Mouse (Mus musculus): ENCODE data around the gene Pik3c2g. TPM values are rescaled to one million over a fixed set of nuclear protein-coding genes. Genes with fewer than 3 reads are reported as not detected.
A peak's percentile ranks its signal among the peaks of the same experiment; 100 is the strongest.

Pik3c2g gene
- polyA plus RNA-seq, 1 experiment from 2014 or later, result 0.10 TPM

DNA sequence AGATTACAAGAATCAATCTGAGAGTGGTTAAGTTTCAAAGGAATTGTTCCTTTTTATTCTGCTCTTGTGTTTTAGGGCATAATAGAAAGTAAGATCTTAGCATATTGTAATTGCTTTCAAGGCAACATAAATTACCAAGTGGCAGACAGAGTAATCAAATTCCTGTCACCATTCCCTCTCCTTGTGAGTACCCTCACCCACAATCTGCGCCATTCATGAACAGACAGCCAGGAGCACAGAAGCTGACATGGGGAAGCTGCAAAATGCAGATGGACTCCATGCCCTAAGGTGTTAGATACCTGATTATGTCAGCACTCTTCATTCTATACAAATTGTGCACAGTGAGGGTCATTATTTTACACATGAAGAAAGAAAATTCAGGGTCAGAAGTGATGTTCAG is 255.6 kb downstream of the Pik3c2g start:
- DNase-seq (ENCODE audit: low spot score), result peak; percentile 15
- WGBS, result 56% methylated on average over 1 of the region's 1 CpGs

DNA sequence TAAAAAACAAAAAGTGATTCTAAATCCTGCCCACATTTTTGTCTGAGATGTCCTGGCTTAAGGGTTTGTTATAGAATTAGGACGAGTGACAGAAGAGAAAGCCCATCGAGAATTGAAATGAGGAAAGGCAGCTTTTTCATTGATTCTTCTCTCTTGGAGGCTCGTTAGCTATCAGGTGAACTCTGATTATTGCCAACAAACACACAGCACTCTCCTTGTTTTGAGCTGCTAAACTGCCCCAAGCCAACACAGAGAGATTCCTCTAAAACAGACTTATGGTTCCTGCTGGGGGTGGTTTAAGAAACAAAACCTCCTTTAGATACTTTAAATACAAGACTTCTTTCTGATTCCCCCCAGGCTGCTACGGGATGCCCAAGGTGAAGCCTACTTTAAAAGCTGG is 256.5 kb downstream of the Pik3c2g start:
- Histone ChIP-seq H3K27me3 (replicated peaks; ENCODE audit: control insufficient read depth, insufficient read depth, low read length) (no peaks in the 10 kb centered on the region), H3K9me3 (replicated peaks; ENCODE audit: control insufficient read depth, low read length) (no peaks in the 10 kb centered on the region), H3K27ac (ENCODE audit: low read depth, low read length) (no peak overlapping the region), H3K4me3 (ENCODE audit: low read depth, low read length) (no peak overlapping the region), H3K4me2 (ENCODE audit: low read length) (no peak overlapping the region), H3K4me1 (ENCODE audit: control insufficient read depth, insufficient read depth, low read length) (no peaks in the 10 kb centered on the region), H3K36me3 (ENCODE audit: control insufficient read depth, insufficient read depth, low read length) (no peaks in the 10 kb centered on the region), H3K9ac (ENCODE audit: low read length) (no peak overlapping the region)
- WGBS, result 24% methylated on average over 4 of the region's 4 CpGs
- ATAC-seq (no peak), DNase-seq (ENCODE audit: low spot score) (no peak)

More for the DNA sequence above, 255.6 kb downstream of the Pik3c2g start:
- H3K4me1 ChIP-seq (ENCODE audit: control insufficient read depth, insufficient read depth, low read length), result no peaks in the 10 kb centered on the region
- peak; percentile 34; the same call in 1 of the 2 replicates for ATAC-seq
- H3K36me3 ChIP-seq (ENCODE audit: control insufficient read depth, insufficient read depth, low read length), result no peaks in the 10 kb centered on the region
- H3K27ac ChIP-seq (ENCODE audit: low read depth, low read length), result no peak overlapping the region
- no peaks in the 10 kb centered on the region for H3K27me3 ChIP-seq (replicated peaks; ENCODE audit: control insufficient read depth, insufficient read depth, low read length)
- H3K9ac ChIP-seq (ENCODE audit: low read length), result no peak overlapping the region
- H3K4me2 ChIP-seq (ENCODE audit: low read length), result no peak overlapping the region
- no peak overlapping the region for H3K4me3 ChIP-seq (ENCODE audit: low read depth, low read length)
- no peaks in the 10 kb centered on the region for H3K9me3 ChIP-seq (replicated peaks; ENCODE audit: control insufficient read depth, low read length)

DNA sequence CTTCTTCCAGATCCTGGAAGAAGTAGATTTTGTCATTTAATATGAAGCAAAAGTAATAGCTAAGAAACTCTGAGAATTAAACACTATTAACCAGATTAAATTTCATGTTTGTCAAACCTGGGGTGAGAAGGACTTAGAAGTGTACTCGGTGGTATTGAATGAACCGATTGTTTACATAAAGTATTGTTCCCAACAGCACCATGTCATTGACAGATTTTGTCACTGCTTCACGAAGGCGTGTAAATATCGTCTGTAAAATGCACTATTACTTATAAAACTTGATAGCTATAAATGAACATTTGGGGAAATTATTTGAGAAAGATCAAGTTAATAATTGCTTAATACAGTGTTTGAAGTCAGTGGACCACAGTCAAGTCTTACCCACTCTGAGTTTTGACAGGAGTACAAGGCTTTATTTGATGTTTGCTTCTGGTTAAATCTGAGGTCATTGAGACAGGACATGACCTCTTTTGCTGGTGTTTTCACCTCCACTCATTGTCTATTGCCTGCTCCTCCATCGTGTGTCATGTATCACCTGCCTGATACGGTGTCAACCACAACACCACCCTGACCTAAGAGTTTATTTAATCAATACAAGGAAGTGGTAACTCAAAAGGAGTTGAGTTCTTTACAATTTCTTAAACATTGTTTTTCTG is 260.0 kb downstream of the Pik3c2g start:
- no peak overlapping the region for H3K4me2 ChIP-seq (ENCODE audit: low read length)
- 90% methylated on average over 7 of the region's 7 CpGs for whole genome bisulfite sequencing
- no peaks in the 10 kb centered on the region for H3K9me3 ChIP-seq (replicated peaks; ENCODE audit: control insufficient read depth, low read length)
- no peak overlapping the region for H3K9ac ChIP-seq (ENCODE audit: low read length)
- H3K27ac ChIP-seq (ENCODE audit: low read depth, low read length), result no peak overlapping the region
- H3K4me3 ChIP-seq (ENCODE audit: low read depth, low read length), result no peak overlapping the region
- H3K27me3 ChIP-seq (replicated peaks; ENCODE audit: control insufficient read depth, insufficient read depth, low read length), result no peaks in the 10 kb centered on the region
- no peak for DNase-seq (ENCODE audit: low spot score)
- no peak for ATAC-seq
- H3K4me1 ChIP-seq (ENCODE audit: control insufficient read depth, insufficient read depth, low read length), result no peaks in the 10 kb centered on the region
- H3K36me3 ChIP-seq (ENCODE audit: control insufficient read depth, insufficient read depth, low read length), result no peaks in the 10 kb centered on the region

DNA sequence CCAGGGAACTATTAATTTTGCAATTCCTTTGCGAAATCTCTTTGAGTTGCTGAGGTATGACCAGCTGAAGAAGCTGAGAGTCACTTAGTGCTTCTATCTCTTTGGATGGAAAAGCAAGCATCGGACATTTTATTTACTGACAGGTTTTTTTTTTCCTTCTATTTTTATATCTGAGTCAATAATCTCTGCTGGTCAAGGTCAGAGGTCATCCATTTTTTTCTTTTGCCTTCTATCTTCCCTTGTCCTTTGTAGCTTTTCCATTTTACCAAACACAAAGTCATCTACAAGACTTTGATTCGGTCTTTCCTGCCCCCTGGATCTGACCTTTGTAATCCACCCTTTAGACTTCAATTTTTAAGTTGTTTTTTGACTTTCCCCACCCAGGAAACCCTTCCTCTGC is 262.9 kb downstream of the Pik3c2g start:
- DNase-seq (ENCODE audit: low spot score), result no peak
- no peak overlapping the region for H3K4me3 ChIP-seq (ENCODE audit: low read depth, low read length)
- H3K9ac ChIP-seq (ENCODE audit: low read length), result no peak overlapping the region
- ATAC-seq, result no peak
- 88% methylated on average over 3 of the region's 3 CpGs for WGBS
- H3K27me3 ChIP-seq (replicated peaks; ENCODE audit: control insufficient read depth, insufficient read depth, low read length), result no peaks in the 10 kb centered on the region
- no peak overlapping the region for H3K27ac ChIP-seq (ENCODE audit: low read depth, low read length)
- no peaks in the 10 kb centered on the region for H3K4me1 ChIP-seq (ENCODE audit: control insufficient read depth, insufficient read depth, low read length)
- H3K9me3 ChIP-seq (replicated peaks; ENCODE audit: control insufficient read depth, low read length), result no peaks in the 10 kb centered on the region
- H3K4me2 ChIP-seq (ENCODE audit: low read length), result no peak overlapping the region
- H3K36me3 ChIP-seq (ENCODE audit: control insufficient read depth, insufficient read depth, low read length), result no peaks in the 10 kb centered on the region

DNA sequence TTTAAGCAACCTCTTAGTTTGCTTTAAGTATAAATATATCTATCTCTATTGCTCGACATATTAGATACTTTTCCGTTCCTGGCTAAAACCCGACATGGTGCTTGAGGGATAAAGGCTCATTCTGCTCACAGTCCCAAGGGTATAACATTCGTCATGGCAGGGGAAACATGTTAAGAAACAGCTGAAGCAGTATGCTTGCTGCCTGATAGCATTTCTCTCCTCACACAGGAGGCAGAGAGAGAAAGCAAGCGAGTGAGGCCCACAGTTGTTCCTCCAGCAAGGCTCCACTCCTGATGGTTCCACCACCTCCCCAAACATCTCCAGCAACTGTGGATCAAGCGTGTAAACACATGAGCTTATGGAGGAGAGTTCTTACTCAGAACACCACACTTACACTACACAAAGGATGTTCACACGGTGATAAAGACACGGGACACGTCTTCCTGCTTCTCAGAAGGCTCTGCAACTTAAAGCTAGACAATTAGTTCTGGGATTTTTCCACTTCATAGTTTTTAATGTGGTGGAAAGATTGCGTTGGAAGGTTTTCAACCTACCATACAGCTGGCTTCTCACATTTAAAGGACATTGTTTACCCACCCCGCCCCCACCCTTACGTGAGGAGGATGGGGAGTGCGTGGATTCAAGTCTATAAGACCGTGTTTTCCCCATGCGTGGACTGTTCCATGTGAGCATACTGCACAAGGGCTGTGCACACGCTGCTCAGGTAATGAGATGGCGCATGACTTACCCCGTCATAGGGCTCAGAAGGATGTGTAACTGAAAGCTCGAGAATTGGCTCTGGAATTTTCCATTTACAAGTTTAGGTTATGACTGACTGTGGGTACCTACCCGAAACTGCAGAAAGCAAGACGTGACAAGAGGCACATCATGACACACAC is 264.9 kb downstream of the Pik3c2g start:
- Histone ChIP-seq H3K36me3 (ENCODE audit: control insufficient read depth, insufficient read depth, low read length) (no peaks in the 10 kb centered on the region), H3K27ac (ENCODE audit: low read depth, low read length) (no peak overlapping the region), H3K4me2 (ENCODE audit: low read length) (no peak overlapping the region), H3K9me3 (replicated peaks; ENCODE audit: control insufficient read depth, low read length) (no peaks in the 10 kb centered on the region), H3K4me3 (ENCODE audit: low read depth, low read length) (no peak overlapping the region), H3K27me3 (replicated peaks; ENCODE audit: control insufficient read depth, insufficient read depth, low read length) (no peaks in the 10 kb centered on the region), H3K9ac (ENCODE audit: low read length) (no peak overlapping the region), H3K4me1 (ENCODE audit: control insufficient read depth, insufficient read depth, low read length) (no peaks in the 10 kb centered on the region)
- DNase-seq (ENCODE audit: low spot score) (no peak), ATAC-seq (no peak)
- WGBS, result 89% methylated on average over 21 of the region's 21 CpGs

DNA sequence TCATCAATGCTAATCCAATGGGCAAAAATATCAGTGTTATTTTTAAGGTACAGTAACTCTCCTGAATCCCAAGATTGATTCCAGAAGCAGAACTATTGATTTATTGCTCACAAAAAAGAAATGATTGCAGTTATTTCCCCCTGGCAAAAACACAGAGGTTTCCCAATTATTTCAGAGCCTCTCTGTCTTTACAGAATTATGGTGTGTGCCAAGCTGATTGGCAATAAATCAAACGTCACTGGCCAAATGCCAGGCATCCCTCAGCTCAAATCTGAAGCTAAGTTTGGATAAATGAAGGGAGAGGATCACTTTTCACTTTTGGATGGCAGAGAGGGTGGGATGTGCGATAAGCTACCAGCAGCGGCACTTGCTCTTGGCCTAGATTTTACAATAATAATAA is 265.8 kb downstream of the Pik3c2g start:
- H3K4me1 ChIP-seq (ENCODE audit: control insufficient read depth, insufficient read depth, low read length), result no peaks in the 10 kb centered on the region
- no peak overlapping the region for H3K27ac ChIP-seq (ENCODE audit: low read depth, low read length)
- no peak overlapping the region for H3K9ac ChIP-seq (ENCODE audit: low read length)
- no peaks in the 10 kb centered on the region for H3K9me3 ChIP-seq (replicated peaks; ENCODE audit: control insufficient read depth, low read length)
- no peaks in the 10 kb centered on the region for H3K36me3 ChIP-seq (ENCODE audit: control insufficient read depth, insufficient read depth, low read length)
- H3K27me3 ChIP-seq (replicated peaks; ENCODE audit: control insufficient read depth, insufficient read depth, low read length), result no peaks in the 10 kb centered on the region
- peak; percentile 64 for DNase-seq (ENCODE audit: low spot score)
- WGBS, result 80% methylated on average over 3 of the region's 3 CpGs
- no peak overlapping the region for H3K4me3 ChIP-seq (ENCODE audit: low read depth, low read length)
- no peak for ATAC-seq
- H3K4me2 ChIP-seq (ENCODE audit: low read length), result no peak overlapping the region

DNA sequence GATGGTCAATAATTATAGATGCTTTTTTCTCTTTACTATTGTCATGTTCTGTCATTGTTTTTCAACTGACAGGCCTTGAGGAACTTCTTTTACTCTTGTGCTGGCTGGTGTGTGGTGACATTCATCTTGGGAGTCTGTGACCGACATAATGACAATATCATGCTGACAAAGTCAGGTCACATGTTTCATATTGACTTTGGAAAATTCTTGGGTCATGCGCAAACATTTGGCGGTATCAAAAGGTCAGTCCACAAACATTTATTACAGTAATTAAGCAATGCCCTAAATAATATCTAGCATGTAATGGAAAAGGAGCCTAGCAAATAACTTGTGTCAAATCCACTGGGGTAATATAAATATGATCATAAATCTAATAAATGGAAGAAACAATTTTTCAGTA is 273.1 kb downstream of the Pik3c2g start:
- Histone ChIP-seq H3K9me3 (replicated peaks; ENCODE audit: control insufficient read depth, low read length) (no peaks in the 10 kb centered on the region), H3K27me3 (replicated peaks; ENCODE audit: control insufficient read depth, insufficient read depth, low read length) (no peaks in the 10 kb centered on the region), H3K4me2 (ENCODE audit: low read length) (no peak overlapping the region), H3K4me3 (ENCODE audit: low read depth, low read length) (no peak overlapping the region), H3K9ac (ENCODE audit: low read length) (no peak overlapping the region), H3K27ac (ENCODE audit: low read depth, low read length) (no peak overlapping the region), H3K36me3 (ENCODE audit: control insufficient read depth, insufficient read depth, low read length) (no peaks in the 10 kb centered on the region), H3K4me1 (ENCODE audit: control insufficient read depth, insufficient read depth, low read length) (no peaks in the 10 kb centered on the region)
- DNase-seq (ENCODE audit: low spot score) (no peak), ATAC-seq (no peak)
- WGBS, result 94% methylated on average over 3 of the region's 3 CpGs

DNA sequence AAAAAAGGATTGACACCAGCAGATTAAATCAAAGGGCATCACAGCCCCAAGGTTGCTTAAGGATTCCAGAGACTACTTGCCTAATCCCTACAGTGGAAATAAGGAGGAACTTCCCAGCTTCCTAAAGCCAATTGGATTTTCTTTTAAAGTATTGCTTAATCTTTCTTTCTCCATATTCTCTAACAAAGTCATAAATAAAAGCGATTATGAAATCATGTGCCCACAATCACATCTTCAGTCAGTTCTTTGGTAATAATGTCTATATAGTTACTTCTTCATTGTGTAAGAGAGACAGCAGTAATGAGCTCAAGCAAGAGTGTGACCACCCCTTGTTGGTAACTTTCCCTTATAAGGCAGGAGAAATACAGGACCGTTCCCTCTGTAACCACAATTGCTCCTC is 274.5 kb downstream of the Pik3c2g start:
- 91% methylated on average over 2 of the region's 2 CpGs for WGBS
- no peak overlapping the region for H3K4me3 ChIP-seq (ENCODE audit: low read depth, low read length)
- H3K27ac ChIP-seq (ENCODE audit: low read depth, low read length), result no peak overlapping the region
- H3K9me3 ChIP-seq (replicated peaks; ENCODE audit: control insufficient read depth, low read length), result no peaks in the 10 kb centered on the region
- no peak overlapping the region for H3K4me2 ChIP-seq (ENCODE audit: low read length)
- H3K27me3 ChIP-seq (replicated peaks; ENCODE audit: control insufficient read depth, insufficient read depth, low read length), result no peaks in the 10 kb centered on the region
- H3K36me3 ChIP-seq (ENCODE audit: control insufficient read depth, insufficient read depth, low read length), result no peaks in the 10 kb centered on the region
- no peak for DNase-seq (ENCODE audit: low spot score)
- H3K4me1 ChIP-seq (ENCODE audit: control insufficient read depth, insufficient read depth, low read length), result no peaks in the 10 kb centered on the region
- H3K9ac ChIP-seq (ENCODE audit: low read length), result no peak overlapping the region
- ATAC-seq, result no peak

DNA sequence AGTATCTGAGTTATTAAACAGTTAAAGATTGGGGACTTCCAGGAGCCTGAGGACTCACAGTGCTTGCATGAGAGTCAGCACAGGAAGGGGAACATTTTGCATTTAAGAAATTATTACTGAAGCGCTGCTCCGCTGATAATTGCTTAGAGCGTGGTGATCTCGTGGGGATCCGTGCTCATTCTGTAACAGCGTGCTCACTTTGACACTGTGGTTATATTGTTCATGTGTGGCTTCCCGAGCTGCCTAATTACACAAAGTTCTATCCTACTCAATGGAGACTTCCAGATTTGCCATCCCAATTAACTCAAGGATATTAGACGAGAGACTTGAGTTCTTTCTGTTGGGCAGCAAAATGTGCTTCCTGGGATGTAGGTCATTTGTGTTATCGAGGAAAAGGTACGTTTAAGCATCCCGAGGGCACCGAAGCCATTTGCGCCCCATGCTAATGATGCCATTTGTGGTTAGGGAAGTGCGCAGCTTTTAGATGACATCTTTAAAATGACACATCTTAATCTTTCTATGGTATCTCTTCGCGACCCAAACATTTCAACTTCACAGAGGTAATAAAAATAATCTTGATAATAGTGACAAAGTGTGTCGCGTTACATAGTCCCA is 278.1 kb downstream of the Pik3c2g start:
- no peak overlapping the region for H3K27ac ChIP-seq (ENCODE audit: low read depth, low read length)
- H3K9ac ChIP-seq (ENCODE audit: low read length), result no peak overlapping the region
- H3K4me1 ChIP-seq (ENCODE audit: control insufficient read depth, insufficient read depth, low read length), result no peaks in the 10 kb centered on the region
- DNase-seq (ENCODE audit: low spot score) (no peak), ATAC-seq (no peak)
- H3K27me3 ChIP-seq (replicated peaks; ENCODE audit: control insufficient read depth, insufficient read depth, low read length), result no peaks in the 10 kb centered on the region
- no peaks in the 10 kb centered on the region for H3K9me3 ChIP-seq (replicated peaks; ENCODE audit: control insufficient read depth, low read length)
- 71% methylated on average over 18 of the region's 18 CpGs for WGBS
- H3K4me2 ChIP-seq (ENCODE audit: low read length), result no peak overlapping the region
- no peaks in the 10 kb centered on the region for H3K36me3 ChIP-seq (ENCODE audit: control insufficient read depth, insufficient read depth, low read length)
- H3K4me3 ChIP-seq (ENCODE audit: low read depth, low read length), result no peak overlapping the region
